Mouse (Mus musculus) layer of hippocampus, postnatal 14 days (tissue): ENCODE data around the gene Tmem262. TPM values are rescaled to one million over a fixed set of nuclear protein-coding genes. Genes with fewer than 3 reads are reported as not detected.

Experiments
- DNase-seq, 2 experiments: peaks; one replicate each; pipeline ENCODE4 v3.0.0; 2021 to 2022; ENCODE audit warnings: low spot score in 2 of 2, mixed read lengths in 1 of 2
- total RNA-seq, 2 experiments: library from RNA; stranded (reverse); gene quantifications; 2 replicates each; pipeline ENCODE4 v1.2.3; 2021

Tmem262 gene
- total RNA-seq, 2 experiments from 2014 or later = not detected

- no peak for DNase-seq
These were observed 18.0 kb downstream of the Tmem262 start for GRCm38 (mm10) chr19:6097847-6098246.

GRCm38 (mm10) chr19:6101186-6101585, 21.4 kb downstream of the Tmem262 start:
- DNase-seq = no peak

GRCm38 (mm10) chr19:6102169-6102853, 22.5 kb downstream of the Tmem262 start:
- DNase-seq = no peak

GRCm38 (mm10) chr19:6104476-6104875, 24.6 kb downstream of the Tmem262 start:
- no peak for DNase-seq

GRCm38 (mm10) chr19:6105586-6105985, 25.8 kb downstream of the Tmem262 start, which contains the start of gene Naaladl1:
TSS of gene Naaladl1 (plus strand) at chr19:6105782.
- no peak for DNase-seq

GRCm38 (mm10) chr19:6113116-6113515, 33.3 kb downstream of the Tmem262 start:
- no peak for DNase-seq

GRCm38 (mm10) chr19:6116113-6116850, 36.4 kb downstream of the Tmem262 start:
- no peak for DNase-seq

- DNase-seq = no peak
These were observed 37.6 kb downstream of the Tmem262 start for GRCm38 (mm10) chr19:6117346-6117985.

GRCm38 (mm10) chr19:6117986-6118676, 38.3 kb downstream of the Tmem262 start, which contains the start of gene Sac3d1:
TSS of gene Sac3d1 (minus strand) at chr19:6118650.
- peak; percentile 89 to 93 for DNase-seq

GRCm38 (mm10) chr19:6118677-6119185, 38.9 kb downstream of the Tmem262 start:
- no peak for DNase-seq

- DNase-seq = no peak
These were observed 41.9 kb downstream of the Tmem262 start for GRCm38 (mm10) chr19:6121761-6122160.

- DNase-seq = no peak
These were observed 43.5 kb downstream of the Tmem262 start for GRCm38 (mm10) chr19:6123330-6123729.

- DNase-seq = no peak
These were observed 45.1 kb downstream of the Tmem262 start for GRCm38 (mm10) chr19:6124898-6125297.

- DNase-seq = no peak
These were observed 46.5 kb downstream of the Tmem262 start for GRCm38 (mm10) chr19:6126289-6126688.

GRCm38 (mm10) chr19:6126789-6127580, 47.2 kb downstream of the Tmem262 start:
- no peak for DNase-seq

GRCm38 (mm10) chr19:6127760-6128341, 48.0 kb downstream of the Tmem262 start, which contains the start of gene Snx15:
TSS of gene Snx15 (minus strand) at chr19:6128304.
- peak; percentile 94 to 95 for DNase-seq
